Mouse (Mus musculus) gastrocnemius, postnatal 36 days (tissue): ENCODE data around the gene Ccr6. TPM values are rescaled to one million over a fixed set of nuclear protein-coding genes. Genes with fewer than 3 reads are reported as not detected.
"Not testable (repeated sequence)": the region's sequence is repeated elsewhere in the genome, so short reads cannot be mapped to it uniquely, and the experiment has no call there.

ENCODE experiments used
- DNase-seq, 2 experiments: peaks; one replicate each; pipeline ENCODE4 v3.0.0; 2022
- intact Hi-C: fragments of 180-260 bp; cut with DNase I; formaldehyde crosslinking; loops from one replicate; pipeline ENCODE4 v1.15.1; 2025
- long read RNA-seq, 2 experiments: library from polyadenylated mRNA; stranded (forward); transcript quantifications; one replicate each; pipeline ENCODE4 v2.0.0; 2021
- total RNA-seq, 2 experiments: library from RNA; stranded (reverse); gene quantifications; 2 replicates each; pipeline ENCODE4 v1.2.3; 2021

Gene Ccr6
- total RNA-seq: not detected
- long read RNA-seq, experiment 1, partial matches to known transcripts: 0 of 4 reads
- long read RNA-seq, experiment 1, other reads (novel, unspliced or antisense): 4 of 4 reads
- long read RNA-seq, experiment 2, partial matches to known transcripts: 0 of 2 reads
- long read RNA-seq, experiment 2, other reads (novel, unspliced or antisense): 2 of 2 reads

DNA sequence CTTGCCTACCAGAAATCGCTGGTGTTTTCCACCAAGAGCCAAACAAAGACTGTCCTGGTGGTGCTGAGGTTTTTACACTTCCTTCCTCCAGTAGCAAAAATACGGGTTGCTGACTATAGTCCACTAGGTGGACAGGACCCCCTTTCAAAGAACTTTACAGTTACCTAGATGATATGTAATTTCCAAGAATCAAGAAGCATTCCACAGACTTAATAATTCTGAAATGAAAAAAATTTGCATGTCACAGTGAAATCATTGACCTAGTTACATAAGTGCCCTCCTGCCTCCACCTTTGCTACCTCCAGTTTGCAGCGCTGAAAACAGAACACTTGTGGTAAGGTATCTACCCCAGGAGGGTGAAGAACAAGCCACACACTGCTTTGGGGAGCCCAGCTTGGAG, at the start of gene Ccr6:
Ccr6 (plus strand) TSS at position 301 of the 400 bp plus-strand sequence.
- no peak for DNase-seq

DNA sequence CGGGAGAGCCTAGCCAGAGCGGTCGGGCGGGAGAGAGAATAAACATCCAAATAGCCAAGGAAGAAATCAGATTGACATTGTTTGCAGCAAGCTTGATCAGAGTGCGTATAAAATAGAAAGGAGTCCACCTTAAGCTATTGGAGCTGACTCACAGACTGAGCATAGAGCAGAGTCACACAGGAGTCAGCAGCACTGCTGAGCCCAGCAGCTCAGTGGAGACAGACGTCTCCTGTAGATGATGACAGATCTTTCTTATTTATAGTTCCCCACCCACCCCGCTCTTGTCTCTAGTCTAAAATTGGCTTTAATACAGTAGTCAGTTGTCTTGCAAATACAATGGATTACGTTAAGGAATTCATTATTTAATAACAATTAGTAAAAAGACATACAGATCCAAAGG, 42.2 kb upstream of the Ccr6 start:
- no peak for DNase-seq
- intact Hi-C loops: no loop called here

More for the DNA sequence above, at the start of gene Ccr6:
- intact Hi-C loops: no loop called here

DNA sequence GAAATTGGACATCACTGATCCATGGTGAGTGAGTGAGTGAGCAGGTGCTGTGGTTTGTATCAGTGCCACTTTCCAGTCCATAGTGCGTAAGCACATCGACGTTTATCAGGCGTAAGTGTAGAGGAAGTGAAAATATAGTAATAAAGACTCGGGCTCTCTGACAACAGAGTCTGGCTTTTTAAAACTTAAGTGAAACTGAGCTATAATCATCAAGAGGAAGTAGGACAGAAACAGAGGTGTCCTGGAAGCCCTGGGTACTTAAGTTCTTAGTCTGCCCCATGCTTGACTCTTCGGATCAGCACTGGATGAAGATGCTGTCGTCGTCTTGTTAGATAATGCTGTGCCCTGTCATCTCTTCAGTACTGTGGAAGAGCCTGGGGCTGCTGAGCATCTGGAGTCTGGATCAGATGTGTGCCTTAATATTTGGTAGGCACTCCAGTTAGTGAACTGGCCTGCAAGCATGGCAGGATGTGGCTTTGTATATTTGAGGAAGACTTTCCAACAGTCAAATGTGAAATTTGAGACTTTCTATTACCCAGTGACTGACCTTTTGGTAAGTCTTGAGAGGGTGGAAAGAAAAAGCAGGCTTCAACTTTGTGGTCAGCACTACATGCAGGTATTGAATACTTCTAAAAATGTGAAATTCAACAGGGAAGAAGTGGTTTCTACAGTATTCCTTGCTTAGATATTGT, 40.0 kb upstream of the Ccr6 start:
- DNase-seq: no peak
- intact Hi-C loops: no loop called here

DNA sequence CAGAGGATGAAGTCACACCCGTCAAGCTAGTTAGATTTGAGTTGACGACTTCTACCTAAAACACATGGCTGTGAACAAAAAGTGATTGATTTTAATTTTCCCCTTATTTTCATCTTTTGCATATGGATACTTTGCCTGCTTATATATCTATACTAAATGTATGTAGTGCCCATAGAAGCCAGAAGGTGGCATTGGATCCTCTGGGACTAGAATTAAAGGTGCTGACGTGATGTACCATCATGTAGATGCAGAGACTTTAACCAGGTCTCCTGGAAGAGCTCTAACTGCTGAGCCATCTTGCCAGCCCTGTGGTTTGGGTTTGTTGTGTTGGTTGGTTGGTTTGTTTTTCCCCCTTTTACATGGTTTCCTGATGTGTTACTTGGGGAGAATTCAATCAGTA, 38.2 kb upstream of the Ccr6 start:
- intact Hi-C loops: no loop called here
- no peak for DNase-seq

DNA sequence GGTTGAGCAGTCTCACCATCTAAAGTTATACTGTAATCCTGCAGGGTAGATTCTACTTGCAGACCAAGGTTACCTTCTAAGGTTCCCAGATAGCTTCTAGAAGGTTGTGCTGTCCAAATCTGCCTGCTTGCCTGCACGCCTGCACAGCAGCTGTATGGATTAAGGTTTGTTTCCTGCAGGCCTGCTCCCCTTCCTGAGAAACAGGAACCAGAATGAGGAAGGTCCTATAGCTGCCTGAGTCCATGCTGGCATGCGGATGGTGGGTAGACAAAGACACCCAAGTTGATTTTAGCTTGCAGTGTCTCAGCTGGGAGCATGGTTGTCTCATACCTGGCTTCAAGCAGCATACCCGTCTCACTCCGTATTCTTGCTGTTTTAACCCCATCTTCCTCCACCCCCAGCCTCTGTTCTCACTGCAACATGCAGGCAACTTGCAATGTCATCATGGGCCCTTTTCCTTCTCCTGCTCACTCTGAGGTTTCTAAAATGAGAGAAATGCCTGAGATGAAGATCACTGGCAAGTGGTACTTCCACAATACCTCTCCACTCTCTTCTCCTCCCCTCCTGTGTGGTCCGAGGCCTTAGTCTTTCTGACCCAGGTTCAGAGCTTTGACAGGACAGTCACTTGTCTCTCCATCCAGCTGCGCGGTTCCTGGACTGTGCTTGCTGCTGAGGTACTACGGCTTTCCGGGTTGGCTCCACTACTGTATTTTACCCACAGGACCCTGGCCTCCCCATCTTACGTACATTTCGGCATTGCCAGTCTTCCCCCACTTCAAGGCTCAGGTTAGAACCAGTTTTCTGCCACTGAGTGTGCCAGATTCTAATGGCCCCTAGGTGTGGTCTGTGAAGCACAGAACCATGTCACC, 36.5 kb upstream of the Ccr6 start:
- no peak for DNase-seq
- intact Hi-C loops: no loop called here

DNA sequence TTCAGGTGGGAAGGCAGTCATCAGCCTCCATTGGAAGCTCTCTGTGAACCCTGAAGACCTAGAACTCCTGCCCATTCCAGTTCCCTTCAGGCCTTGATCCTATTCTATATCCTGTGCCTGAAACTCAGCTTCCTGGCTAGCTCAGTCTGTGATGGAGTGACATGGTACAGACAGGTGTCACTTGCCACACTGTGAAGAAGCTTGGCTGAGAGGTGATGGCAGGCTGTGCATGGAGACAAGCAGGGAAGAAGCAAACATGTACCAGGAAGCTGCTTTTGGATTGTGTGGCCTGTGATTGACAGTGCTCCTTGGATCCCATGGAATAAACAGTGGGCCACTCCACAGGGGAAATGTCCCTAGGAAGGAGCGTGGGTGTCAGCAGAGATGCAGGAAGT, 35.9 kb upstream of the Ccr6 start:
- intact Hi-C loops: no loop called here
- DNase-seq: no peak

DNA sequence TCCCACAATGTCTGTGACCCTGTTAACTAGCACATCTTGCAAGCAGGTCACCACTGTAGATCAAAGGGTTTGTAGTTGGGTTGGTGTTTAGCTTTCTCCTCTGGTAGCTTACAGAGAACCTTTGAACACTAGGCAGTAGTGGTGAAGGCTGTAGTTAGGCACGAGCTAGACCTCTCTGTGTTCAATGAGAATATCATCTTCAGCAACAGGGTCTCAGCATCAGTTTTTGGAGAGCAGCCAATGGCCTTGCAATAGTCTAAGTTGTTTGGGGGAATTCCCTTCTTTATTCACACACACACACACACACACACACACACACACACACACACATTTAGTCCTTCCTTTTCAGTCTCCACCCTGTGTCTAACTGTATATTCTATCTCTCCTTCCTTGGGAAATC, 32.4 kb upstream of the Ccr6 start:
- intact Hi-C loops: no loop called here
- DNase-seq: no peak

DNA sequence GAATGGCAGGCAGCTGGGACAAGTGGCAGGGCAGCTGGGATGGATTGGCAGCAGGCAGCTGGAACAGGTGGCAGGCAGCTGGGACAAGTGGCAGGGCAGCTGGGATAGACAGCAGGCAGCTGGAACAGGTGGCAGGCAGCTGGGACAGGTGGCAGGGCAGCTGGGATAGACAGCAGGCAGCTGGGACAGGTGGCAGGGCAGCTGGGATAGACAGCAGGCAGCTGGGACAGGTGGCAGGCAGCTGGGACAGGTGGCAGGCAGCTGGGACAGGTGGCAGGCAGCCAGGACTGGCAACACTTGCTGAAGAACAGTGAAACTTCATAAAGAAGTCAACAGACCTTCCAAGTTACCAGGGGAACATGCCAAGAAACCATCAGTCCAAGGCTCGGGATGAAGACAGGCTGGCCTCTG, 30.6 kb upstream of the Ccr6 start:
- intact Hi-C loops, DNase-seq: not testable (repeated sequence)

DNA sequence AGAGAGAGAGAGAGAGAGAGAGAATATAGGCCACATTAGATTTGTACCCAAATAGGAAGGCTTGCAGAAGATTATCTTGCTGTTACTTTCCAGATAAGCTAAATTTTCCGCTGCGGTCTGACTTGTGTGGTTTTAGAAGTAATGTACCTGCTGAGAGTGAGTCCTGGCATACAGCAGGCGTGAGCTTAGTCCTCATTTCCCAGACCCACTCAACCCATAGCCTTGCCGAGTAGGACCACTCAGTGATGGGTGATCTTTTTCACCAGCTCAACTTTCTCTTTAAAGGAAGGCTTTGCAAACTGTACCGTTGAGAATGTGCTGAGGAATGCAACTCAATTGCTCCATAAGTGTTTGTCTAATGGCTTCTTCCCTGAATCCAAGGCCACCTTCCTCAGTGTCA, 29.2 kb upstream of the Ccr6 start:
- DNase-seq: no peak
- intact Hi-C loops: no loop called here

DNA sequence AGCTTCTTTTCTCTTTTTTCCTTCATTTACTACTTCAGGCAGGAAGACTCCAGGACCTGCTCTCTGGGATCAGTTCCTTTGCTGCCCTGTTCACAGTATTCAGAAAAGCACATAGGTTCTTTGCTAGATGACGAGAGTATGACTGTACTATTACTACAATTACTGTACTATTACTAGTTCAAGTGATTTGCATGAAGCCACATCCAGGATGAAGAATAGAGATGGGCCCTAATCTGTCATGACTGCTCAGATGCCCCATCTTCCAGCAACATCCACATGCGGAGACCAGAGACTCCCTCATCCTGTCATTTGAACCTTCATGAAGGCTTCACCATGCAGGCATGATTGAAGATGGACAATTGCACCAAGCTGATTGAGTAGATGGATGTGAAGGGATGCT, 26.1 kb upstream of the Ccr6 start:
- no peak for DNase-seq

DNA sequence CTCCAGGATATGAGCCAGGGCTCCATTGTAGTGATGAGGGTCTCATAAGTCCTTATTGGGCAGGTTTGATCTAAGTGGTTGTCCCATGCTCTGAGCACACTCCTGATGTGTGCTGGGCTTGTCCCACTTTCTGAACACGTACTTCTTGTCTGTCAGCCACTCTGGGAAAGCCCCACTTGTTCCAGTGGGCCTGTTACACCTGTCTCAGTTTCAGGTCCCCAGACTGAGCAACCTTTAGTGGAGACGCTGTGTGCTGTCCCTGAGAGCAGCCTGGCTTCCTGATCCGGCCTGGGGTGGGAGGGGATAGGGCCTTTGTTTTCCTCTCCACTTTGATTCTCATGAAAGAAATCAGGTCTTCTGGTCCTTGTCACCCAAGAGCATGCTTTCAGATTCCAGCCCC, 25.7 kb upstream of the Ccr6 start:
- DNase-seq: no peak
- intact Hi-C loops: no loop called here

More for the DNA sequence above, 26.1 kb upstream of the Ccr6 start:
- intact Hi-C loops: no loop called here

DNA sequence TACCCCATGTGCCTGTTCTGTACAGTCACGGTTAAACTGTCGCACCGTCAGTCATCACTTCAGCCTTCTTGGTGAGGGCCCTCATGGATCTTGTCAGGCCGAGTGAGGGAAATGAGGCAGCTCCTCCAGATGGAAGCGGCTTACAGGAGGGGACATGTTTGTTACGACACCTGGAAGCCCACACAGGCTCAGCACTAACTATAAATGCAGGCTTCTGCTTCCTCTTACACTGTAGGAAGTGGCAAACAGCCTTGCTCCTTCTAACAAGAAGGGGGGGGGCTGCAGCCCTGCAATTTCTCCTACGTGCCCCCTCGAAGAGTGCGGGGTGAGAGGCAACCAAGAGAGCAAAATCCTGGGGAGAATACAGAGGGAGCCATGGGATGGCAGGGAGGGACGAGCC, 25.2 kb upstream of the Ccr6 start:
- intact Hi-C loops: no loop called here
- DNase-seq: no peak

DNA sequence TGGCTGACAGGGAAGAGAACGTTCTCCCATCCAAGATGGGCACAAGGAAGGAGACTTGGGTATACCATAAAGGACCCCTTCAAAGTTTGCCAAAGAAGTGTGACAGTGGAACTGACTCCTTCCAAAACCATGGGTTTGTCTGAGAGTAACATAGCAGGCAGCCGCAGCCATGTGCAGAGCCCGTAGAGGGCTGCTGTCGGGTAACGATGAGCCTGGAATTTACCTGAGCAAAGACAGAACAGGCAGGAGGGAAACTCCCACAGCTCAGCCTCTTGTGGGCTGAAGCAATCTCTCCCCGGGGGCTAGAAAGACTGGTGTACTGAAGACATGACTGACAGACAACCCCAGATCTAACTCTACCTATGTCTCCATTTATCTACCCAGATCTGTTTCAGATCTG, 24.4 kb upstream of the Ccr6 start:
- intact Hi-C loops: no loop called here
- DNase-seq: no peak

DNA sequence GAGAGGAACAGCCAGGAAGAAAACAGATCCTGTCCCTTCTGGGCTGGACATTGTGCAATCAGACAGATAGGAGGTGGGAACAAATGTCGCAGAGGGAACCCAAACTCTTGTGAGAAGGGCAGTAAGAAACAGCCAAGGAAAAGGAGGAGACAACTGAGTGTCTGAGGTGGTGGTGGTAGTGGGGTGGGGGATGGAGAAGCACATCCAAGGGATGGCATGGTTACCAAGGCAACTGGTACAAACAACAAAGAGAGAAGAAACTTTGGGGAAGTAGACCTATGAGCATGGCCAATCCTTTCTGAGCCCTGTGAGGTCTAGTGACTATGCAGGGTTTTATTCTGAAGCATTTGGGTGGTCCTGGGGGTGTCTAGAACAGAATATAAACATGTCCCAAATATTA, 21.5 kb upstream of the Ccr6 start:
- intact Hi-C loops: no loop called here
- no peak for DNase-seq

DNA sequence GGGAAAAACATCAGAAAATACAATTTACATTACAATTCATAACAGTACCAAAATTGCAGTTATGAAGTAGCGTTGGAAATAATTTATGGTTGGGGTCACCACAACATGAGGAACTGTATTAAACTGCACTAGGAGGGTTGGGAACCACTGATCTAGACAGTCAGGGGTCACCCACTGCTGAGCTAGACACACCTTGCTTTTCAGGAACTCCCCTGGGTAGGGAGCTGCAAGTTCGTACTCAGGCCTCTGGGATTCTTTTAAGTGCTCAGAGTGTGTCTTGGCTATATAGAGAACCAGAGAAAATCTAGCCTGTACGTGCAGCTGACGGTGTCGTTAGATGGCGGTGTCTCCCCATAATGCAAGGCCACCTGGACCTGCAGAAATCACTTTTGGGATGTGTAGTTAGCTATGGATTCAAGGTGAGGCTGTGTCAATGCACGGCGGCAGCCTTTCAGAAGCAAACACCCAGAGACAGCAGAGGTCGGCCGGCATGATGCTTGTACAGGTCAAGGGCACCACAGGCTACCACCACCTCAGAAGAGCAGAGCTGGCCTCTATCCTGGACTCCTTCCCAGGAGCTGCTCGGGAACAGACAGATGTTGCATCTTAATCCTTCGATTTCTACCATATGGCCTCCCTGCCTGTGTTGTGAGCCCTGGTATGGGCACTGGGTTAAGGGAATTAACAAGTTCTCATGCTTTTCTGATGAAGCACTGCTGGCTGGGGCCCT, 20.7 kb upstream of the Ccr6 start:
- intact Hi-C loops: no loop called here
- no peak for DNase-seq

DNA sequence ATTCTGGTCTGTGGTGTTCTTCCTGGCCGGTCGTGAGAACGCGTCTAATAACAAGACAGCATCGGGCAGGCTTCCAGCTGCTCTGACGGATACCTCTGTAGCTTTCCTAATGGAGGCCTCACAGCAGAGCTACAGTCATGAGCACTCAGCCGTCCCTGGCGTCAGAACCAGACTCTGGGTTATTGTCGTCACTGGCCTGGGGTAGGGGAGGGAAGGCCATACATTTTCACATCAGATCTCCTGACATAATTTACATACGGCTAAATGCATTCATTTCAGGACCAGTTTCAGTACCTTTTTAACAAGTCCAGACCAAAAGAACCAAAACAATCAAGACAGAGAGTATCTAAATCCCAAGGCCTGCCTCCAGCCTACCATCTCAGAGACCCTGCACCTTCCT, 12.6 kb upstream of the Ccr6 start:
- intact Hi-C loops: no loop called here
- no peak for DNase-seq

DNA sequence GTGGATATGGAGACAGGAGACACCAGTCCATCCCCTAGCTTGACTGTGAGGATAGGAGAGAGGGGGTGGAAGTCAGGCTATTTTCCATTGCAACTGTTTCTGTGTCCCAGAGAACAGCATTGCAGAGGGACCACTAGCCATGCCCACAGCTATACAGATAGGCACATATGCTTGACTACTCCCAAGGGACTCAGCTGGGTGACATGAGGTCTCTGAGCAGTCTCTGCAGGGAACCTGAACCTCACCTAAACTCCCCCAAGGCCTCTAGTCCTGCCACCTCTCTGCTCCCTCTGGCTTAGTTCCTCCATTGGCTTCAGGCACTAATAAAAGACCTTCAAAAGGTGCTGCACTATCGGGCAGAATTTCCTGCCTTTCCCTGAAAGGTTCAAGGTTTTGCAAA, 11.8 kb upstream of the Ccr6 start:
- DNase-seq: no peak
- intact Hi-C loops: no loop called here

DNA sequence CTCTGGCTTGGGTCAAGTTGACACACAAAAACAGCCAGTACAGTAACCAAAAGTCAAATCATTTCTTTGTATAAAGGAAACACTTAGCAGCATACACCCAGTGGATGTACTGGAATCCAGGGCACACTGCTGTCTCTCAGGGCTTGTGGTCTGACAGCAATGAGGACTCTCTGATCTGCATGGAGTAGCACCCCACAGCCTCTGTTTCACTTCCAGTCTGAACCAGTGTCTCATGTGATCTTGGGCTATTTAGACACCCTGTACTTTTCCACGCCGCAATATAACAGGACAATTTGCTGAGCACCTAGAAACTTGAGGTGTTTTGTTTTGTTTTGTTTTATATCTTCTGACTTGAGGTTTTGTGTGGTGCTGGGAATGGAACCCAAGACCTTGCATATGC, 10.7 kb upstream of the Ccr6 start:
- DNase-seq: no peak
- intact Hi-C loops: no loop called here

DNA sequence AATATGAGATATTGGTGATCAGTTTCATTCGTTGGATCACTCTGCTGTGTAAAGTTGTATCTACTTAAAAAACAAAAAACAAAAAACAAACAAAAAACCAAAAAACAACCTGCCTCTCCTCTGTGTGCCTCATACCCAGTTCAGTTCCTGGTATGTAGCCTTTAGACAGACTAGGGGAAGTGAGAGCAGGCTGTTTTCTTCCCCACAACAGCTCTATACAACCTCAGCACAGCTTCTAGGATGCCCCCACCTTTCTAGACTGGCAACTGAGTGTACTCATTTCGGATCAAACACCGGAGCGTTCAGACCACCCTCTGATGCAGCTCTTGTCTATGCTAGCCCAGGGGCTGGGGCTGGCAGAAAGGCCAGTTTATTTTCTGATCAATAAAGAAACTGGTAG, 10.1 kb upstream of the Ccr6 start:
- intact Hi-C loops: no loop called here
- no peak for DNase-seq

DNA sequence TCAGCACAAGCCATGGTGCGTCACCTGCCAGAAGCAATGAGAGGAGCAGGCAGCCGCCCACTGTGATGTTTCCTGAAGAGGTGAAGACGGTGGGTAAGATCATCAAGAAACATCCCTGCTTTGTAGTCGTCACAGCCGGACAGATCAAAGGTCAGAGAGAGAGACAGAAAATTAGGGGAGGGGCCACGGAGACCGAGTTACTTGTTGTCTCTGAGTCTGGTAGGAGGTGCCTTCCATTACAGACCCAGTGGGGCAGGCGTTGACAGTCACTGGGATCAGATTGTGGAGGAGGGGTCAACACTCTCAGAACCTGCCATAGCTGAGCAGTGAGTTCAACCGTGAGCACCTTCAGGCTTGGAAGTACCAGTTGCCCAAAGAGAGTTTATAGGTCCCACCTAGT, 7.2 kb upstream of the Ccr6 start:
- no peak for DNase-seq
- intact Hi-C loops: no loop called here

DNA sequence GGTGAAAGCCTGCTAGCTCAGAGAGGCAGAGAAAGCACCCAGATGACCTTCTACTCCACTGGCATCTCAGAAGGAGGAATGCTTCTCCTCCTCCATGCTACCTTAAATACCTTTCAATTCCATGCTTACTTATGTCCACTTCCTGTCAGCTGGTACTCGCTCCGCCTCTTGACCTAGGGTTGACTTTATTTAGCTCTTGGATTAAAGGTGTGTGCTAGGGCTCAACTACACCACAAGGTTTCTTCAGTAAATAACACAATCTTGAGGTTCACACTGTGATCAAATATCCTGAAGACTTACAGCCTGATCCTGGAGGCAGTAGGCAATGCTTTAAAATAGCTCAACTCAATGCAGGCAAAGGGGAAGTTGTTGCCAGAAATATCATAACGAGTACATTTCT, 6.2 kb upstream of the Ccr6 start:
- no peak for DNase-seq
- intact Hi-C loops: no loop called here
